Mouse (Mus musculus): ENCODE measurements around the gene Sh2b2. TPM values are rescaled to one million over a fixed set of nuclear protein-coding genes. Genes with fewer than 3 reads are reported as not detected.

The Sh2b2 gene
- 21.9 and 24.5 TPM in 2 replicates for total RNA-seq (2021)
- long read RNA-seq, experiment 1, transcript Sh2b2-201 (9 exons, 2,848 nt), result major isoform, 8 of 19 reads
- long read RNA-seq, experiment 1, partial matches to known transcripts, result 4 of 19 reads
- long read RNA-seq, experiment 1, other reads (novel, unspliced or antisense), result 5 of 19 reads
- long read RNA-seq, experiment 2, transcript Sh2b2-201 (9 exons, 2,848 nt), result major isoform, 27 of 45 reads
- long read RNA-seq, experiment 2, transcript Sh2b2-203 (9 exons, 2,797 nt), result minor isoform, 5 of 45 reads
- long read RNA-seq, experiment 2, partial matches to known transcripts, result 1 of 45 reads
- long read RNA-seq, experiment 2, other reads (novel, unspliced or antisense), result 10 of 45 reads

GRCm38 (mm10) chr5:136246452-136246838 lies at the start of gene Sh2b2:
Sh2b2 (minus strand) TSS chr5:136246556.
- DNase-seq, result no peak

DNA sequence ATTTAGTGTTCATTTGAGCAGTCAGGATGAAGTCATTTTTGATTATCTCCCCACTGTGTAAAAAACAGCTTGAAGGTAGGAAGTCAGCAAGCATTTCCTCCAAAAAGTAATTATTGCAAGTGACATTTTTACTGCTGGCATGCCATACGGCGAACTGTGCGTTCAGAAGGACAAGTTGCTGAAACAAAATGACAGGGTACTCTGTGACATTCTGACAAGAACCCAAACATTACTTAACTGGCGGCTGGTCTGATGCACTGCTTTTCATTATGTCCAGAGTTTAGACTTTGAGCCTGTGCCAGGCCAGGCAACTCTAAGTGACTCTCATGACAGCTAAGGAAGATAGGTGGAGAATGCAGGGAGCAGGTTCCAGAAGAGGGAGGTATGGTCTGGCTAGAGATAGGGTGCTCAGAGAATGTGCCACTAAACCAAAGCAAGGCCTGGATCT lies 46.6 kb upstream of the Sh2b2 start:
- DNase-seq, result no peak

- no peak for DNase-seq
These were observed 46.0 kb upstream of the Sh2b2 start for GRCm38 (mm10) chr5:136292361-136292760.

GRCm38 (mm10) chr5:136291562-136291961 lies 45.2 kb upstream of the Sh2b2 start:
- DNase-seq, result no peak

DNA sequence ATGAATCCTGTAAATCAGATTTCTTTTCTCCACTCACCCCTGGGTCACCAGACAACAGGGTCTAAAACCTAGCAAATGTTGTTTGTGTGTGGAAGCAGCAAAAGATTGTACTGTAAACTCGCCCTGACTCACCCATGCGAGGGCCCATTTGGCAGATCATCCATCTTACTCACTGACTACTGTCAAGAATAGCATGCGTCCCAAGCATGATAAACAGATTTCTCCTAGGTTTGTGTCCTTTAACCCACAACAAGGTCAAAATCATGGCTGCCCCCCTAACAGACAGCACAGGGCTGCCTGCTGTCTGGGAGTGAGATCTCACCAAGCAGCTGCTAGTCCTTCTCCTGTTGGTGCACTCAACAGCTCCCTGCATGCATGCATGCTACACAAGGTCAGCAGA lies 43.4 kb upstream of the Sh2b2 start:
- DNase-seq, result peak; percentile 20

DNA sequence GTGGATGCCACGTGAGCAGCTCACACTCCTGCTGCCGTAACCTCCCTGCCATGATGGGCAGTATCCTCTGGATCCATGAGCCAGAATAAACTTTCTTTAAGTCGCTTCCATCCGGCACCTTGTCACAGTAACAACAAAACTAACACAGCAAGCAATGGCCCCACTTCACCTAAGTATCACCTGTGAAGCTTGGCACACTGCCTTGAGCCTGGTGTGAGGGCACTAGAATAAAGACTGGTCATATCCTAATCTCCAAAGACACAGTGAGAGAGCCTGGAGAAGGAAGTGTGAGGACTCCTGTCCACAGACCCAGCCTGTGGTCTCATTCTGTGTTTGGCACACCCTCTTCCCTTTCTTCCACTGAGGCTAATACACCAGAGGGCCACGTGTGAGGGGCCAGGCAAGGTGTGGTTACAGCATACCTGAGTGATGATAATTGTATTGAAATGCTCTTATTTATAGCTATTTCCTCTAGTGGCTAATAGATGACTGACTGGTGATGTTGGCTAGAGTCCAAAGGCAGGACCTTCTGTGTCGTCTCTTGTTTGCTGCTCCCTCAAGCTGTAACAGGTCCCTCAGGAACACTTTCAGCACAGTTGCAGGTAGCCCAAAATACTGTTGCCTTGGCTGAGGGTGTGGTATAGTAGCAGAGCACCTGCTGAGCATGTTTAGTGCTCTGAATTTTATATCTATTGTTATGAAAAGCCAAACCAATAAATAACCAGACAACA lies 42.2 kb upstream of the Sh2b2 start:
- DNase-seq, result no peak

DNA sequence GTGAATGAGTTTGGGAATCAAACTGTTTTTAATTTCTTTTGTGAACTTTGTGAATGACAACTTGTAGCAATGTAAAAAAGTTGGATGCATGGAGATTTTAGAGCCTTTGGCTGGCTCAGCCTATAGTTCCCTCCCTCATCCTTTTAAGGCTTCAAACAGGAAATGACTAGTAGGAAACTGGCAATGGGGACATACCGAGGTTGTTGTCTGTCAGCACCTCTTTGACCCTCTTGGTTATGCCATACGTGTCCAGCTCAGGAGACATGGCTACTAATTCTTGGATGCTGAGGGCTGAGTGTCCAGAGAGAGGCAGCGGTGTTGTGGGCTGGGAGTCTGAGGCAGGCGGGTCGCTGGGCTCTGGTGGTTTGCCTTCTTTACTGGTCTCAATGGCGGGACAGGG lies 40.2 kb upstream of the Sh2b2 start:
- no peak for DNase-seq

DNA sequence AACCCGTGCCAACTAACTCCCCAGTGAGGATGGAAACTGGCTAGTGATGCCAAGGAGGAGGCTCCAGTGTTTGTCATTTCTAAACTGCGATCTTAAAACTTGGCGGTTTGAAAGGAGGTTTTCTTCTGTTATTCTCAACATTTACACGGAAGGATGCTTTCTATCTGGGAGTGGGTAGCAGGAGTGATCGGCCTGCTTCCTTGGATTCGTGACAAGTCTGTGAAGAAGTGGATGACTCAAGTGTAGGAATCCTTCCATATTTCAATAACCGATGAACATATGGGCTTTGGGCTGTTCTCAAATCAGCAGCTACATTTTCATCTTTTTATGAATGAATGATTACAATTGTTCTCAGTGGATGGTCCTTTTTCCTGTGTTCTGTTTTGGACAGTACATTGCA lies 38.8 kb upstream of the Sh2b2 start:
- no peak for DNase-seq

GRCm38 (mm10) chr5:136281351-136281750 lies 35.0 kb upstream of the Sh2b2 start:
- peak; percentile 31 for DNase-seq

DNA sequence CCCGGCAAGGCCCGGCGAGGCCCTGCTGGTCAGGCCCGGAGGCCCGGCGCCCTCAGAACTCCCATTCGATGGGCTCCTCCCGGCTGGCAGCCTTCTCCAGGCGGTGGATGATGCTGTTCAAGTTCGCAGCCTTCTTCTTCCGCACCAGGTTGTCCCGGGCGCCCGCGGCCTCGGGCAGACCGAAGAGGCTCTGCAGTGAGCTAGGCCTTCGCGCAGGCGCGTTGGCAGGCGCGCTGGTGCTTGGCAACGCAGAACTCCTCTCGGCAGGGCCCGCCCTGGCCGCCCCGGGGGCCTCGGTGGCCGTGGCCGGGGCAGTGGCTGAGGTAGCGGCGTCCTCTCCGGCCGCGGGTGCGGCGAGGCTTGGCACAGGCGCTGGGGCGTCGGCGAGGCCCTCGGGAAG lies 28.4 kb upstream of the Sh2b2 start:
- DNase-seq, result no peak

GRCm38 (mm10) chr5:136269937-136270336 lies 23.6 kb upstream of the Sh2b2 start:
- DNase-seq, result no peak

GRCm38 (mm10) chr5:136266077-136266476 lies 19.7 kb upstream of the Sh2b2 start:
- no peak for DNase-seq

DNA sequence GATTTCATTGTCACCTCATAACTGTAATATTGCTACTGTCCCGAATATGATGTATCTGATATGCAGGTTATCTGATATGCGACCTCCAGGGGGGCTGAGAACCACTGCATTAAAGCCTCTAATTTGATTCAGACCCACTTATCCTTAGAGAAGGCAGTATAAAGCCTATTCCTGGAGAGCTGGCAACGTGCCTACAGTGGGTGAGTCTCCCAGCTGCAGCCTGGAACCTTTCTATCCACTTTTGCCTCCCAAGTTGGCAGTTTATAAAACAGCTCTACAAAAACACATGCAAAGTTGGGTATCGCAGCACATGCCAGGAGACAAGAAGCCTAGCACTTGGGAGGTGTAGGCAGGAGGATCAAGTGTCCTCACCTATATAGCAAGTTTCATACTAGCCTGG lies 17.0 kb upstream of the Sh2b2 start:
- DNase-seq, result no peak

DNA sequence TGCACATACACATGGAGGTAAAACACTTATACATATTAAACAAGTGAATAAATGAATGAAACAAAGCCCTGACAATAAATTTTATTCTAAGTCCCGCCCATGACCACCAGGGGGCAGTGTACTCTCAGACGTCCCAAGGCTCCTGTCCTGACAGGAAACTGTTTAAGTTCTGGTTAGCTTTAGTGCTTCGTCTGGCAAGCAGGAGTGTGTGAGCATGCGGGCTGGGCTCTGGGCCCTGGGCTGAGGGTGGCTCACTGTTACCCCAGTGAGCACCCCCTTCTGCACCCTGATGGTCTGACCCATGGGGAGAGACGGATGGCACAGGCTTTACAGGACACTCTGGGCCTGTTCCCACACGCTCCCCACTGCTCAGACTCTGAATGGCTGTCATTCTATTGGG lies 12.6 kb upstream of the Sh2b2 start:
- peak; percentile 85 for DNase-seq

GRCm38 (mm10) chr5:136252899-136253298 lies 6.5 kb upstream of the Sh2b2 start:
- DNase-seq, result peak; percentile 88

DNA sequence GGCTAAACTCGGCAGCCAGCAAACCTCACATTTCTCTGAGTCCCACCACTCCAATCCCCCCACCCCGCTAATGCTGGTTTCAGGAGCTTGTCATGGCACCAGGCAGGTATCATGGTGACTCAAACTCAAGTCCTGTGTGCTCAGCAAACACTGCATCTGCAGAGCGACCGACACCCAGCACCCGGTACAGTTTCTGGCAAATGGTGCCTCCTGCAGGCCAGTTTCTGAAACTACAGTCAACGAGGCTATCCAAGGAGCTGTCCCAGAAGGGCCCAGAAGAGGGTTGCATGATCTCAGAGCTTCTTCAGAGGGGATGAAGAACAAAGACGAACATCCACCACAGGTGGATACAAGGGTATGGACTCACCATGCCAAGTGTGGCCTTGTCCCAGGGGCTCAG lies 4.6 kb upstream of the Sh2b2 start:
- peak; percentile 70 for DNase-seq

- DNase-seq, result no peak
These were observed 2.1 kb upstream of the Sh2b2 start for GRCm38 (mm10) chr5:136248441-136248840.

DNA sequence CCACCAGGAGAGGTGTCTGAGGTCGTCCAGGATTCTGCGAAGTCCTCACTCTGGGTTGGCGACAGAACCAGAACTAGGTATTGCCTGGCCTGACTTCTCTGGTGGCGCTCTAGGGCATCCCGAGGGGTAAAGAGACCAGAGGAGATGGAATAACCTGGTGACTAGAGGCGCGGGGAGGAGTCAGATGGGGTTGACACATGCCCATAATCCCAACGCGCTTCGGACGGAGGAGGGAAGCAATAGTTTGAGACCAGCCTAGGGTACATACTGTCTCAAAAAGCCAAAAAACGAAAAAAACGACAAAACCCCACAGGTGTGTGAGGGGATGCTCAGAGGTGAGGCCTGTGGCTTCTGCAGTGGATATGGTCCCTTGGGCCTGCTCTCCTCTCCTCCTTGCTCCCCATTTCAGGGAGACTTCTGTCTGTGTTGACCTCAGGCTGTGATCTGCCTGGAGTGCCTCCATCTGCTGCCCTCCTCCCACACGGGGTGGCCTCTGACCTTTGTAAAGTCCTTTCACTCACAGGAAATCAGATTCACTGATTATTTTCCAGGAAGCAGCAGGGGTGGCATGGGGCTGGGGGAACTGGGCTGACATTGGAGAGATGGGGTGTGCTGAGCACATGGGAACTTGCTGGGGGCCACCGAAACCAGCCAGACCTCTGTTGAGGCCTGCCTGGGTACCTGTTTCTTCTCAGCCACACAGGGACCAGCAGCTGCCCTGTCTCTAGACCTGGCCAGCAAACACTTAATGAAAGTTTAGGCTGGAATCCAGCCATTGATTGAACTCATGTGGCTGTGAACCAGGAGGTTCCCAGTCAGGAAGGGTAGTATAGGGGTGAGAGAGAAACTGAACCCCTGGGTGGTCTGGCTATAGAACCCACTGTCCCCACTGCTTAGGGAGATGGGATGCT lies 560 bp downstream of the Sh2b2 start:
- no peak for DNase-seq

GRCm38 (mm10) chr5:136244762-136245540 lies 1.4 kb downstream of the Sh2b2 start:
- peak; percentile 94 for DNase-seq

- DNase-seq, result peak; percentile 66
These were observed 2.2 kb downstream of the Sh2b2 start for GRCm38 (mm10) chr5:136243851-136244761.

GRCm38 (mm10) chr5:136241161-136241560 lies 5.2 kb downstream of the Sh2b2 start:
- DNase-seq, result no peak
